Mouse (Mus musculus): ENCODE measurements around the gene Nrp1. TPM values are rescaled to one million over a fixed set of nuclear protein-coding genes. Genes with fewer than 3 reads are reported as not detected.

Nrp1 gene
- polyA plus RNA-seq, 1 experiment from 2014 or later: 35.3 TPM

- Histone ChIP-seq H3K9ac (replicated peaks) (no peak overlapping the region), H3K4me2 (replicated peaks) (peak overlapping the region; percentile 100; the same call in 1 of the 2 replicates), H3K27me3 (peaks cover 19% of the 10 kb centered on the region), H3K4me3 (no peak overlapping the region), H3K9me3 (no peaks in the 10 kb centered on the region), H3K27ac (replicated peaks) (no peak overlapping the region), H3K36me3 (no peaks in the 10 kb centered on the region), H3K4me1 (peaks cover 28% of the 10 kb centered on the region)
- no peak for ATAC-seq (ENCODE audit: low FRiP score, low read depth)
- WGBS: 85% methylated on average over 5 of the region's 5 CpGs
These were observed 2.2 kb upstream of the Nrp1 start for GRCm38 (mm10) chr8:128356170-128356569.

GRCm38 (mm10) chr8:128356796-128357539 lies 1.4 kb upstream of the Nrp1 start:
- Histone ChIP-seq H3K27me3 (peaks cover 23% of the 10 kb centered on the region), H3K27ac (replicated peaks) (0 out of 2 replicates have a peak overlapping the region, but pooled peaks have one; percentile 25), H3K4me1 (peaks cover 33% of the 10 kb centered on the region), H3K4me3 (peak overlapping the region; percentile 72), H3K9me3 (no peaks in the 10 kb centered on the region), H3K36me3 (no peaks in the 10 kb centered on the region), H3K4me2 (replicated peaks) (peak overlapping the region; percentile 100), H3K9ac (replicated peaks) (peak overlapping the region; percentile 62)
- ATAC-seq (ENCODE audit: low FRiP score, low read depth): peak; percentile 45
- 3% methylated on average over 30 of the region's 49 CpGs for WGBS

GRCm38 (mm10) chr8:128357540-128358405 lies 631 bp upstream of the Nrp1 start:
- peak; percentile 32 for ATAC-seq (ENCODE audit: low FRiP score, low read depth)
- no peaks in the 10 kb centered on the region for H3K36me3 ChIP-seq
- no peaks in the 10 kb centered on the region for H3K9me3 ChIP-seq
- WGBS: under 1% methylated on average over 29 of the region's 29 CpGs
- H3K4me2 ChIP-seq (replicated peaks): peak overlapping the region; percentile 100
- peak overlapping the region; percentile 80 for H3K9ac ChIP-seq (replicated peaks)
- H3K27me3 ChIP-seq: peaks cover 27% of the 10 kb centered on the region
- peak overlapping the region; percentile 72 for H3K4me3 ChIP-seq
- H3K27ac ChIP-seq (replicated peaks): 0 out of 2 replicates have a peak overlapping the region, but pooled peaks have one; percentile 80
- H3K4me1 ChIP-seq: peaks cover 40% of the 10 kb centered on the region

- ATAC-seq (ENCODE audit: low FRiP score, low read depth): peak; percentile 13
- H3K4me3 ChIP-seq: peak overlapping the region; percentile 72
- peaks cover 43% of the 10 kb centered on the region for H3K4me1 ChIP-seq
- H3K27ac ChIP-seq (replicated peaks): peak overlapping the region; percentile 80
- under 1% methylated on average over 40 of the region's 41 CpGs for WGBS
- H3K9ac ChIP-seq (replicated peaks): peak overlapping the region; percentile 80
- no peaks in the 10 kb centered on the region for H3K36me3 ChIP-seq
- H3K4me2 ChIP-seq (replicated peaks): peak overlapping the region; percentile 100
- H3K9me3 ChIP-seq: no peaks in the 10 kb centered on the region
- H3K27me3 ChIP-seq: peaks cover 31% of the 10 kb centered on the region
These were observed 534 bp downstream of the Nrp1 start for GRCm38 (mm10) chr8:128358756-128359520.

- no peaks in the 10 kb centered on the region for H3K36me3 ChIP-seq
- H3K4me3 ChIP-seq: peak overlapping the region; percentile 72
- WGBS: under 1% methylated on average over 40 of the region's 40 CpGs
- H3K9ac ChIP-seq (replicated peaks): peak overlapping the region; percentile 80
- peak overlapping the region; percentile 100 for H3K4me2 ChIP-seq (replicated peaks)
- H3K9me3 ChIP-seq: no peaks in the 10 kb centered on the region
- H3K27ac ChIP-seq (replicated peaks): peak overlapping the region; percentile 80
- peak; percentile 42 for ATAC-seq (ENCODE audit: low FRiP score, low read depth)
- H3K27me3 ChIP-seq: peaks cover 31% of the 10 kb centered on the region
- H3K4me1 ChIP-seq: peaks cover 40% of the 10 kb centered on the region
These were observed 1.3 kb downstream of the Nrp1 start for GRCm38 (mm10) chr8:128359521-128360318.

GRCm38 (mm10) chr8:128361343-128361870 lies 3.0 kb downstream of the Nrp1 start:
- Histone ChIP-seq H3K27ac (replicated peaks) (no peak overlapping the region), H3K4me3 (peak overlapping the region; percentile 72), H3K4me2 (replicated peaks) (peak overlapping the region; percentile 100), H3K9me3 (no peaks in the 10 kb centered on the region), H3K4me1 (peaks cover 40% of the 10 kb centered on the region), H3K27me3 (peaks cover 21% of the 10 kb centered on the region), H3K36me3 (no peaks in the 10 kb centered on the region), H3K9ac (replicated peaks) (no peak overlapping the region; the same call in 1 of the 2 replicates)
- no peak for ATAC-seq (ENCODE audit: low FRiP score, low read depth)
- 37% methylated on average over 5 of the region's 5 CpGs for WGBS

GRCm38 (mm10) chr8:128362940-128363595 lies 4.7 kb downstream of the Nrp1 start:
- WGBS: 9% methylated on average over 11 of the region's 11 CpGs

GRCm38 (mm10) chr8:128370496-128370895 lies 12.1 kb downstream of the Nrp1 start:
- H3K9me3 ChIP-seq: no peaks in the 10 kb centered on the region
- no peaks in the 10 kb centered on the region for H3K27me3 ChIP-seq
- no peak for ATAC-seq (ENCODE audit: low FRiP score, low read depth)
- H3K36me3 ChIP-seq: no peaks in the 10 kb centered on the region
- H3K9ac ChIP-seq (replicated peaks): no peak overlapping the region
- no peak overlapping the region for H3K27ac ChIP-seq (replicated peaks)
- WGBS: 77% methylated on average over 4 of the region's 4 CpGs
- peaks cover 3% of the 10 kb centered on the region; the same call in 1 of the 2 replicates for H3K4me1 ChIP-seq
- H3K4me3 ChIP-seq: no peak overlapping the region
- H3K4me2 ChIP-seq (replicated peaks): no peak overlapping the region

More at GRCm38 (mm10) chr8:128362940-128363595, 4.7 kb downstream of the Nrp1 start:
- Histone ChIP-seq H3K27ac (replicated peaks) (no peak overlapping the region), H3K9ac (replicated peaks) (no peak overlapping the region), H3K4me2 (replicated peaks) (peak overlapping the region; percentile 32), H3K36me3 (no peaks in the 10 kb centered on the region), H3K4me1 (peaks cover 26% of the 10 kb centered on the region), H3K4me3 (peak overlapping the region; percentile 9; the same call in 1 of the 2 replicates), H3K27me3 (peaks cover 14% of the 10 kb centered on the region), H3K9me3 (no peaks in the 10 kb centered on the region)
- ATAC-seq (ENCODE audit: low FRiP score, low read depth): 0 out of 2 replicates have a peak, but pooled peaks have one; percentile 20

- H3K9ac ChIP-seq (replicated peaks): no peak overlapping the region
- no peak overlapping the region for H3K4me2 ChIP-seq (replicated peaks)
- no peaks in the 10 kb centered on the region for H3K9me3 ChIP-seq
- no peaks in the 10 kb centered on the region for H3K36me3 ChIP-seq
- no peak overlapping the region for H3K27ac ChIP-seq (replicated peaks)
- no peak for ATAC-seq (ENCODE audit: low FRiP score, low read depth)
- WGBS: 89% methylated on average over 6 of the region's 6 CpGs
- H3K4me1 ChIP-seq: peaks cover 3% of the 10 kb centered on the region; the same call in 1 of the 2 replicates
- H3K4me3 ChIP-seq: no peak overlapping the region
- H3K27me3 ChIP-seq: no peaks in the 10 kb centered on the region
These were observed 12.6 kb downstream of the Nrp1 start for GRCm38 (mm10) chr8:128371026-128371425.

- no peaks in the 10 kb centered on the region for H3K27me3 ChIP-seq
- H3K4me3 ChIP-seq: no peak overlapping the region
- H3K9me3 ChIP-seq: no peaks in the 10 kb centered on the region
- WGBS: 88% methylated on average over 3 of the region's 3 CpGs
- no peak for ATAC-seq (ENCODE audit: low FRiP score, low read depth)
- no peak overlapping the region for H3K9ac ChIP-seq (replicated peaks)
- peaks cover 3% of the 10 kb centered on the region; the same call in 1 of the 2 replicates for H3K4me1 ChIP-seq
- no peaks in the 10 kb centered on the region for H3K36me3 ChIP-seq
- H3K4me2 ChIP-seq (replicated peaks): no peak overlapping the region
- no peak overlapping the region for H3K27ac ChIP-seq (replicated peaks)
These were observed 13.4 kb downstream of the Nrp1 start for GRCm38 (mm10) chr8:128371789-128372188.

All from midbrain, embryonic 12.5 days (tissue).